Mouse (Mus musculus) lung, embryonic 14.5 days (tissue): Measurements from ENCODE around the gene Slc30a1. TPM values are rescaled to one million over a fixed set of nuclear protein-coding genes. Genes with fewer than 3 reads are reported as not detected.

ENCODE experiments used
- ATAC-seq: fragments of 200-750 bp; cut with Nextera tagmentation; 2 replicates; pipeline ENCODE4 v1.8.0; 2017; ENCODE audit warnings: mild to moderate bottlenecking, moderate TSS enrichment, moderate library complexity; ENCODE audit not compliant: insufficient read depth
- DNase-seq: peaks from one replicate; pipeline ENCODE4 v3.0.0-alpha.2; 2015
- H3K27ac ChIP-seq: fragments of 300-500 bp; sonication (generic); 2 replicates; pipeline ENCODE4 v1.5.1; 2014; ENCODE audit warnings: low read depth, mild to moderate bottlenecking, moderate library complexity
- H3K27me3 ChIP-seq: fragments of 300-500 bp; sonication (generic); 2 replicates; pipeline ENCODE4 v1.6.1; 2014; ENCODE audit warnings: low read length, control low read depth; ENCODE audit not compliant: insufficient read depth
- H3K36me3 ChIP-seq: fragments of 300-500 bp; sonication (generic); 2 replicates; pipeline ENCODE4 v1.6.1; 2014; ENCODE audit warnings: control low read depth; ENCODE audit not compliant: insufficient read depth
- H3K4me1 ChIP-seq: fragments of 300-500 bp; sonication (generic); 2 replicates; pipeline ENCODE4 v1.6.1; 2014; ENCODE audit warnings: antibody characterized with exemption, control low read depth; ENCODE audit not compliant: insufficient read depth
- H3K4me2 ChIP-seq: fragments of 300-500 bp; sonication (generic); 2 replicates; pipeline ENCODE4 v1.6.1; 2014; ENCODE audit warnings: mild to moderate bottlenecking
- H3K4me3 ChIP-seq: fragments of 300-500 bp; sonication (generic); 2 replicates; pipeline ENCODE4 v1.5.1; 2014; ENCODE audit warnings: low read depth, low read length
- H3K9ac ChIP-seq: fragments of 300-500 bp; sonication (generic); 2 replicates; pipeline ENCODE4 v1.6.1; 2014
- H3K9me3 ChIP-seq: fragments of 300-500 bp; sonication (generic); 2 replicates; pipeline ENCODE4 v1.6.1; 2016; ENCODE audit warnings: low read depth, low read length, control low read depth
- CTCF ChIP-seq: IDR thresholded peaks from 2 replicates; pipeline ENCODE4 v1.5.1; 2016; ENCODE audit warnings: antibody characterized with exemption, low read depth
- WGBS: fragments of 180-500 bp; shearing (Covaris S2); extraction: QIAGEN DNeasy Blood & Tissue Kit; methylation state at CpG from one replicate; pipeline ENCODE4 v1.1.7; 2014; 5-methylcytosine and 5-hydroxymethylcytosine counted together
- polyA plus RNA-seq: library from polyadenylated mRNA; unstranded; fragments of >200 nt; fragmentation: Nextera tagmentation; extraction: Ambion mirVana; gene quantifications from 2 replicates; pipeline ENCODE4 v1.2.1, GENCODE M21; 2014

Slc30a1 gene
- polyA plus RNA-seq, 1 experiment from 2014 or later = 3.9 TPM

GRCm38 (mm10) chr1:191928345-191928744, 21.8 kb downstream of the Slc30a1 start:
- Histone ChIP-seq H3K4me1 (no peaks in the 10 kb centered on the region), H3K9me3 (no peaks in the 10 kb centered on the region), H3K4me2 (no peak overlapping the region), H3K27me3 (no peaks in the 10 kb centered on the region), H3K9ac (no peak overlapping the region), H3K4me3 (no peak overlapping the region), H3K36me3 (no peaks in the 10 kb centered on the region), H3K27ac (no peak overlapping the region)
- DNase-seq (no peak), ATAC-seq (no peak)
- WGBS = 62% methylated on average over 7 of the region's 7 CpGs
- TF ChIP-seq CTCF = no peak

GRCm38 (mm10) chr1:191929065-191929464, 22.5 kb downstream of the Slc30a1 start:
- Histone ChIP-seq H3K9ac (no peak overlapping the region), H3K27ac (no peak overlapping the region), H3K4me3 (no peak overlapping the region), H3K4me2 (no peak overlapping the region), H3K36me3 (no peaks in the 10 kb centered on the region), H3K4me1 (no peaks in the 10 kb centered on the region), H3K9me3 (no peaks in the 10 kb centered on the region), H3K27me3 (no peaks in the 10 kb centered on the region)
- DNase-seq = no peak
- WGBS = 65% methylated on average over 8 of the region's 8 CpGs
- ATAC-seq = no peak
- no peak for TF ChIP-seq CTCF

GRCm38 (mm10) chr1:191929897-191930524, 23.4 kb downstream of the Slc30a1 start:
- H3K27ac ChIP-seq = no peak overlapping the region
- no peaks in the 10 kb centered on the region for H3K4me1 ChIP-seq
- no peaks in the 10 kb centered on the region for H3K27me3 ChIP-seq
- no peak overlapping the region for H3K4me2 ChIP-seq
- H3K4me3 ChIP-seq = no peak overlapping the region
- H3K36me3 ChIP-seq = no peaks in the 10 kb centered on the region
- H3K9ac ChIP-seq = no peak overlapping the region
- TF ChIP-seq CTCF = no peak
- 64% methylated on average over 12 of the region's 12 CpGs for WGBS
- ATAC-seq (no peak), DNase-seq (no peak)
- H3K9me3 ChIP-seq = no peaks in the 10 kb centered on the region

- Histone ChIP-seq H3K4me3 (no peak overlapping the region), H3K27me3 (no peaks in the 10 kb centered on the region), H3K4me1 (no peaks in the 10 kb centered on the region), H3K9me3 (no peaks in the 10 kb centered on the region), H3K4me2 (no peak overlapping the region), H3K27ac (no peak overlapping the region), H3K36me3 (no peaks in the 10 kb centered on the region), H3K9ac (no peak overlapping the region)
- 71% methylated on average over 3 of the region's 3 CpGs for WGBS
- no peak for ATAC-seq
- no peak for DNase-seq
- no peak for TF ChIP-seq CTCF
These were observed 24.0 kb downstream of the Slc30a1 start for GRCm38 (mm10) chr1:191930525-191931105.

- WGBS = 50% methylated on average over 8 of the region's 8 CpGs
- Histone ChIP-seq H3K4me3 (no peak overlapping the region), H3K36me3 (no peaks in the 10 kb centered on the region), H3K27me3 (no peaks in the 10 kb centered on the region), H3K9me3 (no peaks in the 10 kb centered on the region), H3K4me1 (no peaks in the 10 kb centered on the region), H3K4me2 (no peak overlapping the region), H3K27ac (no peak overlapping the region), H3K9ac (no peak overlapping the region)
- no peak for TF ChIP-seq CTCF
- DNase-seq (no peak), ATAC-seq (no peak)
These were observed 25.9 kb downstream of the Slc30a1 start for GRCm38 (mm10) chr1:191932286-191932985.

- H3K4me2 ChIP-seq = no peak overlapping the region
- ATAC-seq (no peak), DNase-seq (no peak)
- no peaks in the 10 kb centered on the region for H3K9me3 ChIP-seq
- H3K27me3 ChIP-seq = no peaks in the 10 kb centered on the region
- no peaks in the 10 kb centered on the region for H3K4me1 ChIP-seq
- H3K4me3 ChIP-seq = no peak overlapping the region
- no peaks in the 10 kb centered on the region for H3K36me3 ChIP-seq
- no peak overlapping the region for H3K27ac ChIP-seq
- TF ChIP-seq CTCF = no peak
- no peak overlapping the region for H3K9ac ChIP-seq
- 58% methylated on average over 4 of the region's 4 CpGs for WGBS
These were observed 26.5 kb downstream of the Slc30a1 start for GRCm38 (mm10) chr1:191932986-191933632.

GRCm38 (mm10) chr1:191943638-191944037, 37.1 kb downstream of the Slc30a1 start:
- Histone ChIP-seq H3K27me3 (no peaks in the 10 kb centered on the region), H3K36me3 (no peaks in the 10 kb centered on the region)

More at GRCm38 (mm10) chr1:191943638-191944037, 37.1 kb downstream of the Slc30a1 start:
- H3K4me1 ChIP-seq = no peaks in the 10 kb centered on the region
- no peak overlapping the region for H3K4me2 ChIP-seq
- H3K9ac ChIP-seq = no peak overlapping the region
- no peaks in the 10 kb centered on the region for H3K9me3 ChIP-seq
- peak; percentile 22 for DNase-seq
- ATAC-seq = no peak
- no peak for TF ChIP-seq CTCF
- WGBS = 77% methylated on average over 6 of the region's 6 CpGs
- no peak overlapping the region for H3K27ac ChIP-seq
- no peak overlapping the region for H3K4me3 ChIP-seq
